ENCODE assay signal across 23 mouse cellular contexts in the genomic region with DNA sequence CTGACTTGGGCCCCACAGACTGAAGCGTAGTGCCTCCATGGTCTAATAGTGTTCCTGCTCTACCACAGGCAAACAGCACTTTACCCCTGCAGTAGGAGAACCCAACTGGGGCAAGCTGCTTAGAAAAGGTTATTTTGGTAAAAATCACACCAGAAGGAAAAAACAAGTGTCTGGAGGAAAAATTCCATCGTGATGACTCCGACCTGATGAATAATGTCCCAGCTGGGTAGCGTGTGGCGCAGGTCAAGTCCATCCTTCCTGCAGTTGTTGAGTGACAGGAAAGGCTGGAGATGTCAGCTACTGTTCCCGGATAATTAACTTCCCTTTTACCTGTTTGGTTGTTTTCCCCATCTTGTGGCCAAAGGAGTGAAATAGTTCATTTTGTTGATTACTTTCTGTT. TPM values are rescaled to one million over a fixed set of nuclear protein-coding genes. Genes with fewer than 3 reads are reported as not detected.
A peak's percentile ranks its signal among the peaks of the same experiment; 100 is the strongest.
DNase-seq lines count a peak whose midpoint lies in the region; TF ChIP-seq lines count a peak whose summit lies in the region.
"Had no signal": no experiment of that assay in that cellular context is flagged by ENCODE, and none has a peak within 500 bp of the region (broad histone marks: within the 10 kb centered on the region; RNA-seq: fewer than 3 reads in every experiment).

No protein-coding gene starts in this region.

- intact Hi-C loops in heart, adult 2 months (cut with DNase I) = no loop called here

- TF ChIP-seq EP300 in heart, adult 2 months (IDR thresholded peaks at IDR 0.05; ENCODE audit: insufficient read depth, low read depth, low read length) = no peak

- no peak overlapping the region for H3K4me3 ChIP-seq in heart, adult 2 months
- H3K4me3 ChIP-seq: embryonic facial prominence, embryonic 12.5 days; forebrain, embryonic 15.5 days; hindbrain, embryonic 12.5 days; layer of hippocampus, adult 2 months; neural tube, embryonic 15.5 days had no signal

- H3K4me1 ChIP-seq in heart, adult 2 months (ENCODE audit: control insufficient read depth, insufficient read depth, low read length) = peaks cover 23% of the 10 kb centered on the region
- H3K4me1 ChIP-seq: hindbrain, embryonic 12.5 days had no signal

- peak; percentile 68 for DNase-seq in adrenal gland, adult 2 months
- no peak for DNase-seq in adrenal gland, postnatal 25 days
- no peak for DNase-seq in heart, adult 2 months
- no peak for DNase-seq in heart, adult 9 months (ENCODE audit: low spot score in 2 of 2)
- DNase-seq in 3T3-L1 (ENCODE audit: low read depth, low spot score) = peak; percentile 80
- peak; percentile 37 for DNase-seq in adrenal gland, postnatal 14 days
- no peak for DNase-seq in frontal cortex, postnatal 10 days (ENCODE audit: low spot score in 2 of 2)
- no peak for DNase-seq in liver
- DNase-seq: cerebellum, adult 11 months; cerebellum, adult 9-11 months; gastrocnemius, postnatal 14 days; heart, postnatal 14 days; kidney, adult 18-20 months; kidney, postnatal 10 days; liver, postnatal 0 days; thymus, adult 18-20 months; thymus, postnatal 36 days had no signal

- peaks cover 66% of the 10 kb centered on the region for H3K36me3 ChIP-seq in heart, adult 2 months (ENCODE audit: control insufficient read depth, insufficient read depth, low read length)

- TF ChIP-seq CTCF in heart, adult 2 months (IDR thresholded peaks at IDR 0.05) = no peak

- H3K9ac ChIP-seq in heart, adult 2 months (ENCODE audit: low read depth, low read length) = no peak overlapping the region
- H3K9ac ChIP-seq: embryonic facial prominence, embryonic 12.5 days; forebrain, embryonic 15.5 days; hindbrain, embryonic 12.5 days; liver, postnatal 0 days; neural tube, embryonic 15.5 days had no signal

- 44% methylated on average over 6 of the region's 6 CpGs for WGBS in heart, adult 2 months

- peak overlapping the region; percentile 27 for H3K27ac ChIP-seq in heart, adult 2 months
- H3K27ac ChIP-seq: embryonic facial prominence, embryonic 12.5 days; forebrain, embryonic 15.5 days; hindbrain, embryonic 12.5 days; layer of hippocampus, adult 2 months; neural tube, embryonic 15.5 days had no signal

- no peaks in the 10 kb centered on the region for H3K27me3 ChIP-seq in heart, adult 2 months (ENCODE audit: control insufficient read depth, insufficient read depth, low read length)
- H3K27me3 ChIP-seq: CH12.LX; embryonic facial prominence, embryonic 12.5 days; forebrain, embryonic 15.5 days; hindbrain, embryonic 12.5 days; neural tube, embryonic 15.5 days had no signal

- no peak for TF ChIP-seq POLR2A in heart, adult 2 months (IDR thresholded peaks at IDR 0.05; ENCODE audit: insufficient read depth, low read depth, low read length)

- peaks cover 4% of the 10 kb centered on the region for H3K79me2 ChIP-seq in heart, adult 2 months (replicated peaks; ENCODE audit: control insufficient read depth, insufficient read depth, low read length)

RNA-seq across cellular contexts. Expression of a gene that starts 41.6 kb away (rescaled TPM):
- total RNA-seq in adrenal gland, adult 2 months (2021) = 100 to 1,000 TPM; 393 to 436 TPM
- 139 and 169 TPM in 2 replicates for polyA plus RNA-seq in adrenal gland, adult 2 months (2012; rRNA removed)
- total RNA-seq in adrenal gland, postnatal 25 days (2021) = 418 and 467 TPM in 2 replicates
- total RNA-seq in heart, adult 2 months (2021) = 100 to 1,000 TPM; 317 to 357 TPM
- polyA plus RNA-seq in heart, adult 2 months (2012; rRNA removed) = 129 and 289 TPM in 2 replicates
- 490 and 493 TPM in 2 replicates for total RNA-seq in adrenal gland, postnatal 14 days (2021)

Comparison
In these comparisons a context has a peak if more than half of its experiments do, and no peak if none do; other contexts are left out.
1. DNase-seq: peak in adrenal gland, adult 2 months (single experiment), 3T3-L1 (single experiment) and adrenal gland, postnatal 14 days (single experiment); none in adrenal gland, postnatal 25 days (single experiment), heart, adult 2 months (0 of 2), heart, adult 9 months (0 of 2), frontal cortex, postnatal 10 days (0 of 2) and liver (single experiment).